Mouse (Mus musculus) 3134 (cell line): ENCODE results near the gene Arhgap15.
A peak's percentile ranks its signal among the peaks of the same experiment; 100 is the strongest.

Source experiments
- DNase-seq: peaks from one replicate; pipeline ENCODE4 v3.0.0-alpha.2; 2011; ENCODE audit warnings: low spot score; ENCODE audit not compliant: insufficient read length; ENCODE audit errors: extremely low read depth

Arhgap15 gene

DNA sequence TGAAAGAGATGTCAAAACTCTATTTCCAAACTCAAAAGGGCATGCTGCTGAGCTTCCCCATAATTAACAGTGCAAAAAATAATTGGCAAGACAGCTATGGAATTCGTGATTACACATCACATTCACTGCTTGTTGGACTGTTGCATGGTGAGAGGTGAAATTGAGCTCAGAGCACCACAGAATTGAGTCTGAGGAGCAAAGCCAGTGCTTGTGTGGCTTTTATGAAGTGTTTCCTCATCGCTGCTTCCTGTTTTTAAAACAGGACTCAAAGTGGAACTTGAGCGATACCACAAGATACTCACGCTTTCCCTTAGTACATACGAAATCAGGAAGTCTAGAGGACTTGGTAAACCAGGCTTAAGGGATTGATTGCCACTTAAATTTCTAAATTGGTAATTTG, 24.0 kb downstream of the Arhgap15 start:
- no peak for DNase-seq

DNA sequence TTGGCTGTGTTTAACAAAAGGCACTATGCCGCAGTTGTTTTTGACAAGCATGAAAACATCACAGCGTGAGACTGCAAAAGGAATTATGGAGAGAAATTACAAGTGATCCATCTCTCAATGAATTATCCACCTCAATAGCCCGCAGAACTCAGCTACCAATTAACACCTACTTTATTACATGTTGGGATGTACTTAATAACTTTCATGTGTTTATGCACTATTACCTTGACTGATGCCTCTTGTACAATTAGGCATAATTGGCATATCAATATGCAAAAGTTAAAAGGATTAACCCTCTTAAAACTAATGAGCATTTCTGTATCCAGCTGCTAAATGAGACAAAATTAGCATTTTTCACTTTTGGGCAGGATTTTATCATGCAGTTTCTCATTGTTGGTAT, 33.5 kb downstream of the Arhgap15 start:
- DNase-seq, result no peak

DNA sequence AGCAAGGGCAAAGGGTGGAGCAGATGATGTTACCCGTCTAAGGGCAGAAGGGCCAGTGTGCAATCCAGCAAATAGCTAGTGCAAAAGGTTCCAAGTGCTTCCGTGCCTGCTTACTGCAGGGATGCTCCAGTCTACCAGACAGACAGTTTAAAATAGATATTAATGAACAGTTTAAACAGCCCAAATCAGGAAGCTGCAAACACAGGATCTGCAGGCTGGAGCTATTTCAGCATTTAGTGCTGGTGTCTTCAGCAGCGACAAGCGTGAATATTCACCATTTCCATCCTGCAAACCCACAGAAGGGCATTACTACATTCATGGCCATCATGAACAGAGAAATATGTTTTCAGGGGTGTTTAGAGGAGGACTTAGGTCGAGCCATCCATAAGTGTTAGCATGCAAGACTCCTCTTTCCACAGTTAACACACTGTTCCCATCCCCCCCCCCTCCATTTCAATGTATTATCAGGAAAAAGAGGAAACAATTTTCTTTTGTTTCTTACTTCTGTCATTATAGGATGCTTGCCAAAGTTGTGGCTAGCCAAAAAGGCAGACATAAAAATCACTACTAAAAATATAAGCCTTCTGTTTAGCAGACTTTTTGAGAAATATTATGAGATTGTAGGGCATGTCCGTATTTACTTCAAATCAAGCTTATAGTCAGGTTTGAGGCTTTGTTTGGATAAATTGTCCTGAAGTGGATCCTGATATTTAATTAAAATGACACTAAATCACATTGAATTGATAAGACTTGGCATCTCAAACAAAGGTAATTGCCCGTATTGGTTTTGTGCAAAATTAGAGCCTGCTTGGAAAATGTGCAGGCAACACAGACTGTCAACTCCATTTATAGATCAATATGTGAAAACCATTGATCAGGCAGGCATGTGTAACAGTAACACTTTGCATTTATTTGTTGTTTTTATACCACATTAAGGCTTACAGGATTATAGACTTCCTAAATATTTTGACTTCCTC, 35.4 kb downstream of the Arhgap15 start:
- DNase-seq, result no peak

- no peak for DNase-seq
Observed at GRCm38 (mm10) chr2:43786101-43786500, 37.5 kb downstream of the Arhgap15 start.

DNA sequence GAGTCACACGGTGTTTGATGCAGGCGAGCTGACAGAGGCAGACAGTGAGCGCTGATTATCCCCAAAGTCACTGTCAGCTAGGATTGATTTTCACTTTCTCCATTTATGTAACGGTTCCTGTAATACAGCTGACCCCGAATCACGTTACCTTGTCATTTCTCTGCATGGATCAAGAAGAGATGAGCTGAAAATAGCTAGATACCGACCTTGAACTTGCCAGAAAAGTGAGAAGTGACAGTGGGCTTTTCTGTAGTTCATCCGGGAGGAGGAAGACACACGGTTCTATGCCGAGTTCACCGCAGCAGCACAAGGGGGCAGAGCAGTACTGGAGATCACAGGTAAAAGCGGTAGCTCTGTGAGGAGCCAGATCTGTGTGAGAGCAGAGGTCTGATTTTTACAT, 38.5 kb downstream of the Arhgap15 start:
- DNase-seq, result no peak

DNA sequence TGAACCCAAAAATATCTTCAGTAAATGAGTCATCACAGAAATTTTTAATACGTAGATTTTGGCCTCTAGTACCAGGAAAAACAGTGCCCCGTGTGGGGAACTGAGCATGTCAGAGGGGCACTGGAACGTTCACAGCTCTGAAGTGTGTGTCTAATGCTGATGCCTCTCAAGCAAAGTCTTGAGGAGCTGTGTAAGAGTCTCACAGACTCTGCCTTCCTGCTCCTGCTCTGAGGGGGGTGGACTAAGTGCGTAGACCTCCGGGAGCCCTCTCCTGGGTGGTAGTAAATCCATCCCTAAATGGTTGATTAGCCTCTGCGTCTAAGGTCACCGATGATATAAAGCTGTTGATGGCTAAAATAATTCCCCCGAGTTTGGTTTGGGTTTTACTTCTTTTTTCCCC, 39.9 kb downstream of the Arhgap15 start:
- DNase-seq, result no peak

GRCm38 (mm10) chr2:43790049-43790693, 41.5 kb downstream of the Arhgap15 start:
- DNase-seq, result no peak

GRCm38 (mm10) chr2:43791575-43791974, 43.0 kb downstream of the Arhgap15 start:
- no peak for DNase-seq

DNA sequence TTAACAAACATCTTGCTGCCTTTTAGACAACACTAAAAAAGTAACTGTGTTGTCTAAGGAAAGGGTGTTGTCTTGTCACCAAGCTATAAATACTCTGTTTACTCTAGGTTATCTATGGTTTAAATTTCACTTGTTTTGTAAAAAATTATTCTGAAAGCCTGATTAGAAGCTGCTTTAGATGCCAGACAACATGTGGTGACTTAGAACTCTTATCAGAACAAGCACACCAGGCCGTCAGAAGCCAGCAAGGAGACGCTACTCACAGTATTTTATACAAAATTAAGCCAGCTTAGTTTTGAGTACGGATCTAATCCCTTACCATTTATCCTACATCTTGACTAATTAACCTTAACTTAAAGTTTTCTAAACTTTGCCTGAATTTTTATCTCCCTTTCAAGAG, 44.5 kb downstream of the Arhgap15 start:
- DNase-seq, result no peak

- DNase-seq, result no peak
Observed at GRCm38 (mm10) chr2:43794700-43795099, 46.1 kb downstream of the Arhgap15 start.

DNA sequence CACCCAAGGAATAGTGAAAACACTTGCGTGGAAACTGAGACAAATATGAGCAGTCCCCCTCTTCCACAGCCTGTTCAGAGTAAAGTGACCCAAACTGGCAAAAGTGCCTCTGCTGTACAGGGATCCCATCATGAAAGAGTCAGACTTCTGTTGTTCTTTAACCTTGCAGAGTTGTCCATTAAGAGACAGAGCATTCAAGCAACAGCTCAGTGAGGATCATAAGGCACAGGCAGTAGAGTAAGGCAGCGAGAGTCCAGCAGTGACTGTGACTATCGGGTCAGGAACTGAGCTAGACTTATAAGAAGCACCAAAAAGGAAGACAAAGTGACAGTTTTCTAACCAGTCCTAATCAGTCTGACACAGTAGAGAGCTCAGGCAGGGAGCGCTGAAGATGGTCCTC, 47.8 kb downstream of the Arhgap15 start:
- DNase-seq, result no peak

- DNase-seq, result no peak
Observed at GRCm38 (mm10) chr2:43805960-43806744, 57.5 kb downstream of the Arhgap15 start.

DNA sequence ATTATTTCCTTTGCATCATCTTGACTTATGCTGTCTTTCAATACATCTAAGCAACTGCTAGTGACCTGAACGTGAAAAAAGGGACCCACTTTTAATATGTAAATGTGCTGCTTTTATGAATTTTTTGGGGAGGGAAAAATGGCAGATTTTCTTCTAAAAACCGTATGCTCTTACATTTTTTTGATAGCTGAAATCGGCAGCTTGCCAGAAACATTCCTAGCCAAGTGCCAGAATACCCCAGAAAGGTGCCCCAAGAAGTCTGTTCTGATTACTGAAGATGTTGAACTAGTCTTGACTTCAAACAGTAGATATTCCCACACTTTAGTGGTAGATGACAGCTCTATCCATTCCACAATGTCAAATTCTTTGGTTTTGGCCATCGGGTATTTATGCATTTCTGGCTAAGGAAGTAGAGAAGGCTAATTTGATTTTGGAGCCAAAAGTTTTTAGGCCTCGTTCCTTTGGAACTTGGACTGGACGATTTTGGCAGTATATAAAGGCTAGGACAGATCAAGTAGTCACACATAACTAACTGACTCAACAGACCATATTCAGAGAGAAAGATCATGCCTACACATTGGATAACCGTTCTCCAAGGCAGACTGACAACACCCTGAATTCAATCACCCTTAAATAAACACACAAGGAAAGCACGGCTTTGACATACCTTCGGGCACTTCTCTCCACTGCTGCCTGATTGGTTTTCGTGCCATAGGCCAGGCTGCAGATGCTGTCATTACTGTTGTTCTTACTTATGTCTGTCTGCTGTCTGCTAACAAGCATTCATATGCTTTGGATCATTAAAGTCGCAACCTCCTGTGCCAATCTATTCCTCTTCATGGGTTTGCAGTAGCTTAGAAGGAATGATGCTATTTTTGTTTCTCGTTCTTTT, 67.5 kb downstream of the Arhgap15 start:
- DNase-seq, result no peak

- DNase-seq, result no peak
Observed at GRCm38 (mm10) chr2:43816788-43817581, 68.4 kb downstream of the Arhgap15 start.

DNA sequence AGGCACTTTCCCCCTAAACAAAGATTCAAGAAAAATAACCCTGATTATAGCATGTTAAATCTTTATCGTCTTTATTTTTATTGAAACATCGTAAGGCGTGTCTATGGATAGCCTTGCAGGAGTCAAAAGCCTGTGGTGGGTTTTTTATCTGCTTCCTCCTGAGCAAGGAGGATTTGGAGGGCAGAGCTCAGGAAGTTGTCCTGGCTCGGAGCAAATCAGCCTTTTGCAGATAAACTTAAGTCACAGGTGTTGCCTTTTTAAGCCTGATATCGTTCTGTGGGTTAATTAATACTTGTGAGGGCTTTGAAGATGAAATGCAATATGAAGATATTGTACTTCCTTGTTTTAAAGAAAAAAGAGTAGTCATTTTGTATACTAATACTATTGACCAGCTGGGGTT, 87.3 kb downstream of the Arhgap15 start:
- no peak for DNase-seq

- DNase-seq, result no peak
Observed at GRCm38 (mm10) chr2:43841644-43842043, 93.0 kb downstream of the Arhgap15 start.

DNA sequence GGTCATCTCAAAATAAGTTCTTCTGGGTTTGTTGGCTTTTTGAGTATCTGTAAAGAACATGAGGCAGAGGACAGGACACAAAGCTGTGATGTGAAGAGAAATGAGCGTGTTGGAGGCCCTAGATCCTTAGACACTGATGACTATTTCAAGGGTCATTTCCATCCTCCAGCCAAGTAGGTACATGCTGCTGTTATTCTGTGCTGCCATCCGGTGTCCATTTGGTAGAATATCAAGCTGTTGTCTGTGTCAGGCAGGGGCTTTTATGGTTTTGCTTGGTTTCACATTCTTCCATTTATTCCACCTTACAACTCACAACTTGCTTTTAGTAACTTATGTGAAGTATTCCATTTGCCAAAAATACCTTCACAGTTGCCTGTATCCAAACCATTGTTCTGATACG, 102.6 kb downstream of the Arhgap15 start:
- DNase-seq, result no peak

DNA sequence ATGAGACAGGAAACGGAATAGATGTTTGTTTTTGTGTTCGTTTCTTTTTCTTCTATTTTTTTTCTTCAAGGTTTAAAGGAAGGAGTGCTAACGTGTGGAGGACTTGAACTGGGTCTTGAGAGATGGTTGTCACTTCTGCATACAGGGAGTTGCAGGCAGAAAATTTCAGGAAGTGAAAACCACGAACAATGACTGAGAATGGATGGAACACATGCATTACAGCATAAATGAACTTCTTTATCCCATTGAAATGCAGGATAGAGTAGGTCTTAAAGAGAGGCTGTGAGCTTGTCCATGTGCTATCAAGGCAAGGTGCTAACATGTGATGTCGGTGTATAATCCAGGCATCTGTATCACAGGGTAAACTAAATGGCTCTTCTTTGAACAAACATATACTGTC, 114.1 kb downstream of the Arhgap15 start:
- no peak for DNase-seq

- DNase-seq, result peak; percentile 9
Observed at GRCm38 (mm10) chr2:43902403-43902973, 153.9 kb downstream of the Arhgap15 start.
